Mouse (Mus musculus) spleen, adult 2 months (tissue): Measurements from ENCODE around the gene Gm4450.

ENCODE experiments used
- CTCF ChIP-seq: fragments of 200-500 bp; IDR thresholded peaks from 2 replicates; pipeline ENCODE4 v1.5.1; 2011; ENCODE audit warnings: mild to moderate bottlenecking, inconsistent platforms; ENCODE audit not compliant: insufficient read depth, insufficient read length, insufficient replicate concordance; ENCODE audit errors: extremely low read depth
- POLR2A ChIP-seq: fragments of 200-500 bp; IDR thresholded peaks from 2 replicates; pipeline ENCODE4 v1.6.1; 2011; ENCODE audit warnings: low read depth, low read length, inconsistent platforms

- TF ChIP-seq CTCF = no peak
- no peak for TF ChIP-seq POLR2A
These were observed 42.6 kb downstream of the Gm4450 start for GRCm38 (mm10) chr3:98414296-98414695.
